Mouse (Mus musculus): ENCODE measurements at regions not wholly inside any gene's neighbourhood (a gene's known extent, or its start where the extent isn't known, plus 50 kb on each side); places are given as distances from the start of the nearest gene placed in this dataset.
A peak's percentile ranks its signal among the peaks of the same experiment; 100 is the strongest.
"Not testable (repeated sequence)": the region's sequence is repeated elsewhere in the genome, so short reads cannot be mapped to it uniquely, and the experiment has no call there.

DNA sequence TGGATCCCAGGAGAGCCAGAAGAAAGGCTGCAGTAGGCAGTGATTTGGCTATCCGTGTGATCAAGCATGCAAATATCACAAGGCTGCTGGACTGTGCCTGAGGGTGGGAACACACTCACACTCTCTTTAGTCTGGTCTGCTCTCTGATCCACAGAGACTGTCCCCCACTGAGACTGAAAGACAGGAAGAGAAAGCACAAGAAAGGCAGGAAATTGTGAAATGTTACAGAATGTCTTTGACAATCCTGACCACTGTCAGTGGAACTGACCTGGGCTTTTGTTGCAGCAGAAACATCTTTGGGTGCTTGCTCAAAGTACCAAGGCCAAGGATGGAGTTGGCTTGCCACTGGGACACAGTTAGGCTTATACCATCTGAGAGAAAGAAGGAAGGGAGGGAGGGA lies 52.3 kb upstream of the Gpd2 start:
- no peak for ATAC-seq (ENCODE audit: insufficient read depth, low read depth)
- Histone ChIP-seq H3K4me2 (ENCODE audit: low read depth, low read length) (no peak overlapping the region), H3K4me3 (ENCODE audit: low read depth, low read length) (no peak overlapping the region), H3K36me3 (replicated peaks; ENCODE audit: control insufficient read depth, insufficient read depth, low read length) (no peaks in the 10 kb centered on the region), H3K9ac (replicated peaks; ENCODE audit: low read depth, low read length) (no peak overlapping the region), H3K27me3 (ENCODE audit: control insufficient read depth, insufficient read depth, low read length) (no peaks in the 10 kb centered on the region), H3K4me1 (ENCODE audit: control insufficient read depth, insufficient read depth) (no peaks in the 10 kb centered on the region), H3K27ac (ENCODE audit: low read depth) (no peak overlapping the region), H3K9me3 (replicated peaks; ENCODE audit: control insufficient read depth, low read length) (no peaks in the 10 kb centered on the region)
- WGBS = 17% methylated on average over 1 of the region's 1 CpGs
- TF ChIP-seq EP300 (IDR thresholded peaks at IDR 0.05; ENCODE audit: low read depth) = no peak
- no peak for TF ChIP-seq CTCF (IDR thresholded peaks at IDR 0.05; ENCODE audit: low read depth)
- DNase-seq (ENCODE audit: low spot score) = no peak

DNA sequence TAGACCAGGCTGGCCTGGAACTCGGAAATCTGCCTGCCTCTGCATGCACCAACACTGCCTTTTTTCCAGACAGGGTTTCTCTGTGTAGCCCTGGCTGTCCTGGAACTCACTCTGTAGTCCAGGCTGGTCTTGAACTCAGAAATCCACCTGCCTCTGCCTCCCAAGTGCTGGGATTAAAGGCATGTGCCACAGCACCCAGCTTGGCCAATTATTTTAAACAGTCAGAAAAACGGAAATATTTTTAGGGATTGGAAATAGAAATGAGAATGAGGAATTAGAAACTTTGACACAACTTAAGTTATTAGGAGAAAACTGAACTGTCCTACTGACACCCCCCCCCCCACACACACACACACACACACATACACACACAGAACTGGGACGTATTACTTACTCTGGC lies 54.3 kb upstream of the Gpd2 start:
- not testable (repeated sequence) for H3K27ac ChIP-seq (ENCODE audit: low read depth); H3K4me2 ChIP-seq (ENCODE audit: low read depth, low read length); H3K27me3 ChIP-seq (ENCODE audit: control insufficient read depth, insufficient read depth, low read length); ATAC-seq (ENCODE audit: insufficient read depth, low read depth); H3K9ac ChIP-seq (replicated peaks; ENCODE audit: low read depth, low read length); DNase-seq (ENCODE audit: low spot score); H3K9me3 ChIP-seq (replicated peaks; ENCODE audit: control insufficient read depth, low read length); H3K4me1 ChIP-seq (ENCODE audit: control insufficient read depth, insufficient read depth); H3K4me3 ChIP-seq (ENCODE audit: low read depth, low read length); H3K36me3 ChIP-seq (replicated peaks; ENCODE audit: control insufficient read depth, insufficient read depth, low read length)
- 62% methylated on average over 3 of the region's 3 CpGs for WGBS

DNA sequence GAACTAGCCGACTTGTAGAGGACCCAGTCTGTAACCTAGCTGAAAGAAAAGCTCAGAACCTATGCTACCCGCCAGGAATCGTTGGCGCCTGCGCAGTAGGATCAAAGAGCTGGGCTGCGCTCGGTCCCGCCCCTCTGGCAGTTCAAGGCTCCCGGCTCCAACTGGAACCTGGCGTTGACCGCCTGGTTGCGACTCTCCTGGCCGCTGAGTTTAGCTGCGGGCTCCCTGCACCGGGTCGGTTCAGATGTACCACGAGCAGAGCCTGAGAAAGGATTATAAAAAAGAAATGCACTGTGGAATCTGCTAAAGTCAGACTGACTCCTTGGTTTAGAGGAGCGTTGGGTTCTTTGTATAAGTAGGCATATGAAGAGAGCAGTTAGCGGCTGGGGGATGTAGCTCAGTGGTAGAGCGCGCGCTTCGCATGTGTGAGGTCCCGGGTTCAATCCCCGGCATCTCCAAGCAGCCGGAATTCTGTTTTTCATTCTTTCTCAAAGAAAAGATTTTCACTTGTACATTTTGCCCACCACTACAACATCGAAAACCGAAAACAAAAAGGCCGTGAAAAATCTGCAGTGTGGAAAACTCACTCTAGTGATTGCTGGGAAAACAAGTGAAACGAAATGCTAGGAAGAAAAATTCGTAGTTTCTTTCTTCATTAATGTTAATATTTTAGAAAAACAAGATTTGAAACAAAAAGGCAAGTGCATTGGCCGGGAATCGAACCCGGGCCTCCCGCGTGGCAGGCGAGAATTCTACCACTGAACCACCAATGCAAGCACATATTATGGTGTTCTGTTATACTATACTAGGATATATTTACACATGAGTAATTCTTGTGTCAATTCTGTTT lies 55.5 kb upstream of the Gpd2 start:
- Histone ChIP-seq H3K4me2 (ENCODE audit: low read depth, low read length) (peak overlapping the region; percentile 61), H3K4me1 (ENCODE audit: control insufficient read depth, insufficient read depth) (no peaks in the 10 kb centered on the region), H3K4me3 (ENCODE audit: low read depth, low read length) (peak overlapping the region; percentile 63), H3K27me3 (ENCODE audit: control insufficient read depth, insufficient read depth, low read length) (no peaks in the 10 kb centered on the region), H3K27ac (ENCODE audit: low read depth) (peak overlapping the region; percentile 85), H3K9me3 (replicated peaks; ENCODE audit: control insufficient read depth, low read length) (no peaks in the 10 kb centered on the region), H3K9ac (replicated peaks; ENCODE audit: low read depth, low read length) (peak overlapping the region; percentile 37), H3K36me3 (replicated peaks; ENCODE audit: control insufficient read depth, insufficient read depth, low read length) (no peaks in the 10 kb centered on the region)
- peak; percentile 86 for DNase-seq (ENCODE audit: low spot score)
- ATAC-seq (ENCODE audit: insufficient read depth, low read depth) = peak; percentile 97
- TF ChIP-seq EP300 (IDR thresholded peaks at IDR 0.05; ENCODE audit: low read depth) = no peak
- no peak for TF ChIP-seq CTCF (IDR thresholded peaks at IDR 0.05; ENCODE audit: low read depth)
- WGBS = under 1% methylated on average over 37 of the region's 37 CpGs

DNA sequence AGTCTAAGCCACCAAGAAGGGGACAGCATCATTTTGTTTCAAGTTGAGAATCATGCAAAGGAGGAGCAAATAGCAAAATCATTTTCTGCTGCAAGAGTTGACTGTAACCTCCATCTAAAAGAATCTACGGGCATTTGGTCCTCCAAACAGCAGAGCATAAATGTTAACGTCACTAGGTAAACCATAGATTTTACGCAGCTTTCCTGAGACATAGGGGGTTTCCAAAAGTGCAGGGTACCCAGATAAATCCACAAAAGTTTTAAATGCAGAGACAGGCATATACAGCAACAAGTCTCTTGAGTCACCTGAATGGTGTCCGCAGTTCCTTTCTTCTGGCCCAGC lies 56.1 kb upstream of the Gpd2 start:
- Histone ChIP-seq H3K27me3 (ENCODE audit: control insufficient read depth, insufficient read depth, low read length) (no peaks in the 10 kb centered on the region), H3K27ac (ENCODE audit: low read depth) (peak overlapping the region; percentile 85; the same call in 1 of the 2 replicates), H3K36me3 (replicated peaks; ENCODE audit: control insufficient read depth, insufficient read depth, low read length) (no peaks in the 10 kb centered on the region), H3K9me3 (replicated peaks; ENCODE audit: control insufficient read depth, low read length) (no peaks in the 10 kb centered on the region), H3K4me2 (ENCODE audit: low read depth, low read length) (peak overlapping the region; percentile 61), H3K9ac (replicated peaks; ENCODE audit: low read depth, low read length) (peak overlapping the region; percentile 37), H3K4me1 (ENCODE audit: control insufficient read depth, insufficient read depth) (no peaks in the 10 kb centered on the region), H3K4me3 (ENCODE audit: low read depth, low read length) (peak overlapping the region; percentile 63)
- WGBS = 13% methylated on average over 4 of the region's 4 CpGs
- no peak for DNase-seq (ENCODE audit: low spot score)
- ATAC-seq (ENCODE audit: insufficient read depth, low read depth) = no peak
- no peak for TF ChIP-seq EP300 (IDR thresholded peaks at IDR 0.05; ENCODE audit: low read depth)
- no peak for TF ChIP-seq CTCF (IDR thresholded peaks at IDR 0.05; ENCODE audit: low read depth)

DNA sequence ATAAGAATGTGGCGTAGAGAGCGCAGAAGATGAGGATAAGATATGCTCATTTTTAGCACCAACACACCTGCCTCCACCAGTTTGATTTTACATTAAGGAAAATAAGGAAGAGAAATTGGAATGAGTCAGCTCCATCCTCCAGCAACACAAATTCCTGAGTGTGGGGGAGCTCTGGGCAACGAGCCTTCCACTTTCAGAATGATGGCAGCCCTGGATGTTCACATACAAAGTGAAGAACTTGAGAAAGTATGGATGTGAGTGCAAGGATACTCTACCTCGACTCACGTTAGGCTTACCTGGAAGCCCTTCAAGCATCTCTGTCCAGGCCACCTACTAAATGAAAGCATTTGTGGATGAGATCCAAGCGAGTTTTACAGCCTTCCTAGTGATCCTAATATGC lies 54.3 kb upstream of the Nr4a2 start:
- ATAC-seq (ENCODE audit: insufficient read depth, low read depth) = no peak
- no peaks in the 10 kb centered on the region for H3K36me3 ChIP-seq (replicated peaks; ENCODE audit: control insufficient read depth, insufficient read depth, low read length)
- TF ChIP-seq EP300 (IDR thresholded peaks at IDR 0.05; ENCODE audit: low read depth) = no peak
- no peak for TF ChIP-seq CTCF (IDR thresholded peaks at IDR 0.05; ENCODE audit: low read depth)
- H3K9ac ChIP-seq (replicated peaks; ENCODE audit: low read depth, low read length) = no peak overlapping the region
- H3K4me3 ChIP-seq (ENCODE audit: low read depth, low read length) = no peak overlapping the region
- no peaks in the 10 kb centered on the region for H3K9me3 ChIP-seq (replicated peaks; ENCODE audit: control insufficient read depth, low read length)
- no peak for DNase-seq (ENCODE audit: low spot score)
- H3K4me2 ChIP-seq (ENCODE audit: low read depth, low read length) = no peak overlapping the region
- no peaks in the 10 kb centered on the region for H3K27me3 ChIP-seq (ENCODE audit: control insufficient read depth, insufficient read depth, low read length)
- H3K4me1 ChIP-seq (ENCODE audit: control insufficient read depth, insufficient read depth) = no peaks in the 10 kb centered on the region
- 76% methylated on average over 6 of the region's 6 CpGs for WGBS
- H3K27ac ChIP-seq (ENCODE audit: low read depth) = no peak overlapping the region

DNA sequence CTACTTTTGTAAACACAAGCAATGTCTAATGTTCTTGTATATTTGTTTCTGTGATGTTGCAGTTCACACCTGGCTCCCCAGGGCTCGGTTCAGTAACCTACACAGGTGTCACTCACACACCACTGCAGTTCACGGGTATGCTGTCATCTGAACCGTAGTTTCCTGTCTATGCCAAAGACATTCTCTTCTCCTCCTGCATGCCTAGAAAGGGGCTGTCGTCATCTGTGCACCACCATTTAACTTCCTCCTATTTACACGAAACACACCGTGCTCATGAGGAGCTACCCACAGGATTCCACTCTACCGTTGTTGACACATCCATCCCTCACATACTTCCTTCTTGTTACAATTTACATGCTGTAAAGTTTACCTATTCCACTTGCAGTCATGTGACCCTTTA lies 52.7 kb upstream of the Nr4a2 start:
- Histone ChIP-seq H3K36me3 (replicated peaks; ENCODE audit: control insufficient read depth, insufficient read depth, low read length) (no peaks in the 10 kb centered on the region), H3K9ac (replicated peaks; ENCODE audit: low read depth, low read length) (no peak overlapping the region), H3K4me3 (ENCODE audit: low read depth, low read length) (no peak overlapping the region), H3K27me3 (ENCODE audit: control insufficient read depth, insufficient read depth, low read length) (no peaks in the 10 kb centered on the region), H3K27ac (ENCODE audit: low read depth) (no peak overlapping the region), H3K9me3 (replicated peaks; ENCODE audit: control insufficient read depth, low read length) (no peaks in the 10 kb centered on the region), H3K4me2 (ENCODE audit: low read depth, low read length) (no peak overlapping the region), H3K4me1 (ENCODE audit: control insufficient read depth, insufficient read depth) (no peaks in the 10 kb centered on the region)
- WGBS = 79% methylated on average over 7 of the region's 7 CpGs
- ATAC-seq (ENCODE audit: insufficient read depth, low read depth) = no peak
- TF ChIP-seq EP300 (IDR thresholded peaks at IDR 0.05; ENCODE audit: low read depth) = no peak
- no peak for TF ChIP-seq CTCF (IDR thresholded peaks at IDR 0.05; ENCODE audit: low read depth)
- no peak for DNase-seq (ENCODE audit: low spot score)
